Mouse (Mus musculus): Measurements from ENCODE around the gene Emc6.

Emc6 gene

GRCm38 (mm10) chr11:73176608-73177508 lies at the start of gene Emc6, which contains the start of gene Tax1bp3:
Gene Emc6, minus strand, starts transcription at chr11:73177037.
Gene Tax1bp3, plus strand, starts transcription at chr11:73177083.
- DNase-seq (ENCODE audit: low spot score), result peak; percentile 96

- no peak for DNase-seq (ENCODE audit: low spot score)
These were observed 49.0 kb upstream of the Emc6 start for GRCm38 (mm10) chr11:73225856-73226255.

- DNase-seq (ENCODE audit: low spot score), result no peak
These were observed 47.1 kb upstream of the Emc6 start for GRCm38 (mm10) chr11:73223966-73224365.

GRCm38 (mm10) chr11:73222846-73223245 lies 46.0 kb upstream of the Emc6 start:
- DNase-seq (ENCODE audit: low spot score), result no peak

- no peak for DNase-seq (ENCODE audit: low spot score)
These were observed 43.8 kb upstream of the Emc6 start for GRCm38 (mm10) chr11:73220651-73221050.

- DNase-seq (ENCODE audit: low spot score), result no peak
These were observed 42.8 kb upstream of the Emc6 start for GRCm38 (mm10) chr11:73219671-73220070.

GRCm38 (mm10) chr11:73213956-73214355 lies 37.1 kb upstream of the Emc6 start:
- no peak for DNase-seq (ENCODE audit: low spot score)

- no peak for DNase-seq (ENCODE audit: low spot score)
These were observed 30.8 kb upstream of the Emc6 start for GRCm38 (mm10) chr11:73207621-73208020.

GRCm38 (mm10) chr11:73205194-73205593 lies 28.4 kb upstream of the Emc6 start:
- no peak for DNase-seq (ENCODE audit: low spot score)

GRCm38 (mm10) chr11:73203895-73204294 lies 27.1 kb upstream of the Emc6 start:
- no peak for DNase-seq (ENCODE audit: low spot score)

- no peak for DNase-seq (ENCODE audit: low spot score)
These were observed 24.8 kb upstream of the Emc6 start for GRCm38 (mm10) chr11:73201597-73201996.

GRCm38 (mm10) chr11:73201021-73201420 lies 24.2 kb upstream of the Emc6 start:
- DNase-seq (ENCODE audit: low spot score), result no peak

- DNase-seq (ENCODE audit: low spot score), result peak; percentile 51
These were observed 23.0 kb upstream of the Emc6 start for GRCm38 (mm10) chr11:73199879-73200278.

GRCm38 (mm10) chr11:73199230-73199712 lies 22.4 kb upstream of the Emc6 start, which contains the start of gene Shpk:
Gene Shpk, plus strand, starts transcription at chr11:73199460.
- DNase-seq (ENCODE audit: low spot score), result peak; percentile 97

GRCm38 (mm10) chr11:73198603-73199229 lies 21.9 kb upstream of the Emc6 start, which contains the start of gene Ctns:
Gene Ctns, minus strand, starts transcription at chr11:73199042.
- DNase-seq (ENCODE audit: low spot score), result peak; percentile 91

- no peak for DNase-seq (ENCODE audit: low spot score)
These were observed 21.4 kb upstream of the Emc6 start for GRCm38 (mm10) chr11:73198190-73198589.

- DNase-seq (ENCODE audit: low spot score), result no peak
These were observed 17.6 kb upstream of the Emc6 start for GRCm38 (mm10) chr11:73194444-73194843.

GRCm38 (mm10) chr11:73193047-73193446 lies 16.2 kb upstream of the Emc6 start:
- no peak for DNase-seq (ENCODE audit: low spot score)

- no peak for DNase-seq (ENCODE audit: low spot score)
These were observed 10.4 kb upstream of the Emc6 start for GRCm38 (mm10) chr11:73187231-73187630.

- DNase-seq (ENCODE audit: low spot score), result no peak
These were observed 9.2 kb upstream of the Emc6 start for GRCm38 (mm10) chr11:73185872-73186615.

GRCm38 (mm10) chr11:73177895-73178294 lies 1.1 kb upstream of the Emc6 start:
- DNase-seq (ENCODE audit: low spot score), result no peak

GRCm38 (mm10) chr11:73177509-73177875 lies 655 bp upstream of the Emc6 start:
- peak; percentile 86 for DNase-seq (ENCODE audit: low spot score)
